Mouse (Mus musculus) stomach, postnatal 0 days (tissue): ENCODE data around the gene Tbcd.

ENCODE experiments used
- CTCF ChIP-seq: IDR thresholded peaks from 2 replicates; pipeline ENCODE4 v1.5.1; 2016; ENCODE audit warnings: antibody characterized with exemption, low read depth, mild to moderate bottlenecking, moderate library complexity
- EP300 ChIP-seq: optimal IDR thresholded peaks from 2 replicates; pipeline ENCODE3; 2016; ENCODE audit warnings: antibody characterized with exemption

DNA sequence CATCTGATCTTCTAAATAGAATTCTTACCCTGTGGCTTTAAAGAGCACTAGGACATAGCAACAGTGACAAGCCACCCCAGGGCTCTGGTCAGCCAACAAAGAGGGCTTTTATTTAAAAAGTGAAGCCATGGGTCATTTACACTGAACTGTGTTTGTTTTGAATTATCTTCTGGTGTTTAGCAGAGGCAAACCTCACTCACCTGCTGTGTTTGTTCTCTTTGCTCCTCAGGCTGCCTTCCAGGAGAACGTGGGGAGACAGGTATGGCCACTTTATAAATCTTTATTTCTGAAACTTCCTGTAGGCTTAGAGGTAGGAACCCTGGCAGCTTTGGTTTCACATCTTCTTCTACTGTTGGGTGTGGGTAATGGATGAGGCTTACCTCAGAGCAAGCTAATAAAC, 105.0 kb downstream of the Tbcd start:
- TF ChIP-seq CTCF: no peak
- no peak for TF ChIP-seq EP300
